Mouse (Mus musculus) CH12.LX (cell line): ENCODE measurements around the gene Suox. TPM values are rescaled to one million over a fixed set of nuclear protein-coding genes. Genes with fewer than 3 reads are reported as not detected.
"Not testable (repeated sequence)": the region's sequence is repeated elsewhere in the genome, so short reads cannot be mapped to it uniquely, and the experiment has no call there.

Source experiments
- DNase-seq: peaks from one replicate; pipeline ENCODE4 v3.0.0-alpha.2; 2013; ENCODE audit errors: extremely low read depth
- H3K27ac ChIP-seq: 2 replicates; pipeline ENCODE4 v1.5.1; 2012; ENCODE audit warnings: low read depth, mild to moderate bottlenecking, control low read depth, moderate library complexity; ENCODE audit not compliant: insufficient read depth
- H3K27me3 ChIP-seq: replicated peaks from 2 replicates; pipeline ENCODE3; 2012; ENCODE audit warnings: inconsistent platforms
- H3K36me3 ChIP-seq, 2 experiments: replicated peaks in 1 of 2; 2 replicates each; pipeline versions ENCODE3 to v1.6.1; 2012; ENCODE audit warnings: inconsistent platforms in 1 of 2, low read length in 1 of 2, mild to moderate bottlenecking in 1 of 2, mixed read lengths in 1 of 2, moderate library complexity in 1 of 2; ENCODE audit not compliant: control insufficient read depth in 1 of 2, insufficient read depth in 1 of 2
- H3K4me1 ChIP-seq, 2 experiments: 2 replicates each; pipeline ENCODE4 v1.6.1; 2012; ENCODE audit warnings: inconsistent platforms in 1 of 2, moderate library complexity in 1 of 2; ENCODE audit not compliant: insufficient read depth in 2 of 2, control insufficient read depth in 1 of 2
- H3K4me2 ChIP-seq: 2 replicates; pipeline ENCODE4 v1.6.1; 2012; ENCODE audit warnings: low read depth, mild to moderate bottlenecking, control low read depth; ENCODE audit not compliant: poor library complexity, insufficient read depth, severe bottlenecking
- H3K4me3 ChIP-seq, 3 experiments: fragments of 150-350 bp in 1 of 3; sonication (generic) in 1 of 3; replicated peaks in 1 of 3; 2 replicates each; pipeline versions ENCODE3 to v1.5.1; 2011 to 2012; ENCODE audit warnings: low read depth in 2 of 3, low read length in 2 of 3, mild to moderate bottlenecking in 2 of 3, moderate library complexity in 2 of 3, control low read depth in 1 of 3, improper control_type of control experiment in 1 of 3, inconsistent platforms in 1 of 3, mixed read lengths in 1 of 3; ENCODE audit not compliant: poor library complexity in 1 of 3
- H3K79me2 ChIP-seq: replicated peaks from 2 replicates; pipeline ENCODE4 v1.6.1; 2012; ENCODE audit warnings: mild to moderate bottlenecking, moderate library complexity; ENCODE audit not compliant: control insufficient read depth, poor library complexity, insufficient read depth, severe bottlenecking; ENCODE audit errors: extremely low read depth
- H3K9ac ChIP-seq: 2 replicates; pipeline ENCODE4 v1.6.1; 2012; ENCODE audit warnings: low read depth, mild to moderate bottlenecking, control low read depth, moderate library complexity; ENCODE audit not compliant: insufficient read depth
- H3K9me3 ChIP-seq: replicated peaks from 2 replicates; pipeline ENCODE3; 2012; ENCODE audit warnings: low read length, inconsistent platforms, mixed read lengths
- BHLHE40 ChIP-seq: IDR thresholded peaks from 2 replicates; pipeline ENCODE4 v1.6.1; 2011; ENCODE audit warnings: mild to moderate bottlenecking, low read depth, low read length, improper control_type of control experiment
- CHD1 ChIP-seq: IDR thresholded peaks from 2 replicates; pipeline ENCODE4 v1.6.1; 2012; ENCODE audit warnings: low read depth, low read length, improper control_type of control experiment, inconsistent platforms
- CHD2 ChIP-seq: IDR thresholded peaks from 2 replicates; pipeline ENCODE4 v1.6.1; 2011; ENCODE audit warnings: low read length, improper control_type of control experiment
- CTCF ChIP-seq, 2 experiments: IDR thresholded peaks in 1 of 2; conservative IDR thresholded peaks in 1 of 2; 2 replicates each; pipeline ENCODE4 v1.5.1; 2011 to 2012; ENCODE audit warnings: low read depth in 2 of 2, low read length in 2 of 2, improper control_type of control experiment in 1 of 2, inconsistent platforms in 1 of 2, mild to moderate bottlenecking in 1 of 2, moderate library complexity in 1 of 2
- E2F4 ChIP-seq: IDR thresholded peaks from 2 replicates; pipeline ENCODE4 v1.6.1; 2011; ENCODE audit warnings: low read depth, low read length, improper control_type of control experiment; ENCODE audit not compliant: insufficient replicate concordance
- ELF1 ChIP-seq: IDR thresholded peaks from 2 replicates; pipeline ENCODE4 v1.6.1; 2014; ENCODE audit warnings: low read depth, mild to moderate bottlenecking, inconsistent platforms, low read length, improper control_type of control experiment
- EP300 ChIP-seq: IDR thresholded peaks from 2 replicates; pipeline ENCODE4 v1.6.1; 2011; ENCODE audit warnings: low read length, improper control_type of control experiment
- ETS1 ChIP-seq: conservative IDR thresholded peaks from 2 replicates; pipeline ENCODE4 v1.6.1; 2012; ENCODE audit warnings: low read depth, mild to moderate bottlenecking, inconsistent platforms, low read length, improper control_type of control experiment, moderate library complexity
- HCFC1 ChIP-seq: IDR thresholded peaks from 2 replicates; pipeline ENCODE4 v1.6.1; 2012; ENCODE audit warnings: low read depth, mild to moderate bottlenecking, inconsistent platforms, low read length, improper control_type of control experiment
- IRF4 ChIP-seq: IDR thresholded peaks from 2 replicates; pipeline ENCODE4 v1.6.1; 2014; ENCODE audit warnings: low read depth, mild to moderate bottlenecking, inconsistent platforms, low read length, improper control_type of control experiment
- JUN ChIP-seq: IDR thresholded peaks from 2 replicates; pipeline ENCODE4 v1.6.1; 2011; ENCODE audit warnings: low read depth, mild to moderate bottlenecking, low read length, improper control_type of control experiment, moderate library complexity; ENCODE audit not compliant: insufficient read depth
- JUND ChIP-seq: conservative IDR thresholded peaks from 2 replicates; pipeline ENCODE4 v1.6.1; 2011; ENCODE audit warnings: low read depth, low read length, improper control_type of control experiment
- KAT2A ChIP-seq: IDR thresholded peaks from 2 replicates; pipeline ENCODE4 v1.6.1; 2012; ENCODE audit warnings: low read length, improper control_type of control experiment, inconsistent platforms; ENCODE audit not compliant: insufficient replicate concordance
- MAFK ChIP-seq: IDR thresholded peaks from 2 replicates; pipeline ENCODE4 v1.6.1; 2011; ENCODE audit warnings: low read length, improper control_type of control experiment; ENCODE audit not compliant: insufficient replicate concordance
- MAX ChIP-seq: IDR thresholded peaks from 2 replicates; pipeline ENCODE4 v1.6.1; 2011; ENCODE audit warnings: low read length, improper control_type of control experiment
- MAZ ChIP-seq: IDR thresholded peaks from 2 replicates; pipeline ENCODE4 v1.6.1; 2012; ENCODE audit warnings: low read depth, mild to moderate bottlenecking, inconsistent platforms, low read length, improper control_type of control experiment, moderate library complexity
- MEF2A ChIP-seq: IDR thresholded peaks from 2 replicates; pipeline ENCODE4 v1.6.1; 2014; ENCODE audit warnings: low read depth, mild to moderate bottlenecking, inconsistent platforms, low read length, improper control_type of control experiment, borderline replicate concordance
- MXI1 ChIP-seq: IDR thresholded peaks from 2 replicates; pipeline ENCODE4 v1.6.1; 2011; ENCODE audit warnings: mild to moderate bottlenecking, low read depth, low read length, improper control_type of control experiment
- MYC ChIP-seq: IDR thresholded peaks from 2 replicates; pipeline ENCODE4 v1.6.1; 2011; ENCODE audit warnings: low read depth, mild to moderate bottlenecking, improper control_type of control experiment, low read length
- NELFE ChIP-seq: IDR thresholded peaks from 2 replicates; pipeline ENCODE4 v1.6.1; 2011; ENCODE audit warnings: low read depth, low read length, improper control_type of control experiment
- NRF1 ChIP-seq: IDR thresholded peaks from 2 replicates; pipeline ENCODE4 v1.6.1; 2014; ENCODE audit warnings: low read depth, mild to moderate bottlenecking, inconsistent platforms, low read length, improper control_type of control experiment, moderate library complexity
- POLR2A ChIP-seq: IDR thresholded peaks from 2 replicates; pipeline ENCODE4 v1.6.1; 2011; ENCODE audit warnings: low read depth, mild to moderate bottlenecking, improper control_type of control experiment, low read length
- POLR2AphosphoS2 ChIP-seq: IDR thresholded peaks from 2 replicates; pipeline ENCODE4 v1.6.1; 2011; ENCODE audit warnings: low read depth, low read length, improper control_type of control experiment
- RAD21 ChIP-seq: IDR thresholded peaks from 2 replicates; pipeline ENCODE4 v1.6.1; 2011; ENCODE audit warnings: low read depth, mild to moderate bottlenecking, low read length, improper control_type of control experiment, moderate library complexity
- RCOR1 ChIP-seq: conservative IDR thresholded peaks from 2 replicates; pipeline ENCODE4 v1.6.1; 2012; ENCODE audit warnings: low read depth, mild to moderate bottlenecking, inconsistent platforms, low read length, improper control_type of control experiment
- SIN3A ChIP-seq: IDR thresholded peaks from 2 replicates; pipeline ENCODE4 v1.6.1; 2012; ENCODE audit warnings: low read length, improper control_type of control experiment, inconsistent platforms
- SMC3 ChIP-seq: IDR thresholded peaks from 2 replicates; pipeline ENCODE4 v1.6.1; 2011; ENCODE audit warnings: low read depth, low read length, improper control_type of control experiment
- TBP ChIP-seq: conservative IDR thresholded peaks from 2 replicates; pipeline ENCODE4 v1.6.1; 2011; ENCODE audit warnings: low read depth, low read length, improper control_type of control experiment
- TCF12 ChIP-seq: IDR thresholded peaks from 2 replicates; pipeline ENCODE4 v1.6.1; 2014; ENCODE audit warnings: low read depth, mild to moderate bottlenecking, inconsistent platforms, low read length, improper control_type of control experiment
- UBTF ChIP-seq: IDR thresholded peaks from 2 replicates; pipeline ENCODE4 v1.6.1; 2012; ENCODE audit warnings: low read depth, mild to moderate bottlenecking, inconsistent platforms, low read length, improper control_type of control experiment, moderate library complexity
- USF1 ChIP-seq: IDR thresholded peaks from 2 replicates; pipeline ENCODE4 v1.6.1; 2014; ENCODE audit warnings: low read depth, mild to moderate bottlenecking, inconsistent platforms, low read length, improper control_type of control experiment
- USF2 ChIP-seq: conservative IDR thresholded peaks from 2 replicates; pipeline ENCODE4 v1.6.1; 2011; ENCODE audit warnings: low read depth, low read length, improper control_type of control experiment
- ZC3H11A ChIP-seq: IDR thresholded peaks from 2 replicates; pipeline ENCODE4 v1.6.1; 2012; ENCODE audit warnings: low read depth, mild to moderate bottlenecking, inconsistent platforms, low read length, improper control_type of control experiment
- ZKSCAN1 ChIP-seq: IDR thresholded peaks from 2 replicates; pipeline ENCODE4 v1.6.1; 2012; ENCODE audit warnings: low read depth, inconsistent platforms, low read length, improper control_type of control experiment, borderline replicate concordance
- ZMIZ1 ChIP-seq: IDR thresholded peaks from 2 replicates; pipeline ENCODE4 v1.6.1; 2012; ENCODE audit warnings: low read depth, mild to moderate bottlenecking, inconsistent platforms, low read length, improper control_type of control experiment
- dilution Hi-C: fragments of 300-500 bp; cut with MboI; formaldehyde crosslinking; loops from 2 replicates; pipeline ENCODE4 v1.14.3; 2020; ENCODE audit warnings: low sequenced_read_pairs; ENCODE audit not compliant: extremely low pct_unique_long_range_greater_than_20kb, extremely low pct_ligation_motif_present
- in situ Hi-C: fragments of 300-500 bp; cut with MboI; formaldehyde crosslinking; loops from 3 replicates; pipeline ENCODE4 v1.14.3; 2019; ENCODE audit warnings: low sequenced_read_pairs, low pct_ligation_motif_present, low pct_unique_long_range_greater_than_20kb, mixed read lengths
- polyA plus RNA-seq: library from polyadenylated mRNA; unstranded; fragments of >175 nt; gene quantifications from 2 replicates; pipeline ENCODE4 v1.2.1, GENCODE M21; 2012; ENCODE audit warnings: low read depth; ENCODE audit not compliant: insufficient read length
- total RNA-seq, 2 experiments: library from RNA; depleted of rRNA; stranded (reverse); fragments of 300-350 nt in 1 of 2; fragments of >200 nt in 1 of 2; gene quantifications; 2 replicates each; pipeline ENCODE4 v1.2.3; 2012 to 2014

Gene Suox
- total and polyA plus RNA-seq, 3 experiments = 9.0 to 11.4 (median 10.5) TPM

DNA sequence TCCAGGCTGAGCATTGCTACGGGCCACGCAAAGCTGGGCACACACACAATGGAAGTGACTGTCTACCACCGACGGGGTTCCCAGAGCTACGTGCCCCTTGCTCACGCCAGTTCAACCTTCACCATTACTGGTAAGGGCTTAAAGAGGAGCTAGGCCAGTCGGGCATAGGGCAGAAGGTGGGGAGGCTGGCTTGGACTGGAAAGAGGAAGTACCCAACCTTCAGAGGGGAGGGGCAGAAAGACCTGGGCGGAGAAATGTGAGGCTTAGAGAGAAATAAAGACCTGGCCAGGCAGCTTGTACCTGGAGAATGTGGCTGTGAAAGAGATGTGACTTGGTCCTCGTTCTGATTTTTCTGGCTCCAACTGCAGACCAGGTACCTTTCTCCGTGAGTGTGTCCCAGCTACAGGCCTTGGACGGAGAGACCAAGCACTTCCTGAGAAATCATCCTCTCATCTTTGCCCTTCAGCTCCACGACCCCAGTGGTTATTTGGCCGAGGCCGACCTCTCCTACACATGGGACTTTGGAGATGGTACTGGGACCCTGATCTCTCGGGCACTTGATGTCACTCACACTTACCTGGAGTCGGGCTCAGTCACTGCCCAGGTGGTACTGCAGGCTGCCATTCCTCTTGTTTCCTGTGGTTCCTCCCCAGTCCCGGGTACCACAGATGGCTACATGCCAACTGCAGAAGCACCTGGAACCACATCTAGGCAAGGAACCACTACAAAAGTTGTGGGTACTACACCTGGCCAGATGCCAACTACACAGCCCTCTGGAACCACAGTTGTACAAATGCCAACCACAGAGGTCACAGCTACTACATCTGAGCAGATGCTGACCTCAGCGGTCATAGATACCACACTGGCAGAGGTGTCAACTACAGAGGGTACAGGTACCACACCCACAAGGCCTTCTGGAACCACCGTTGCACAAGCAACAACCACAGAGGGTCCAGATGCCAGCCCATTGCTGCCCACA lies 42.0 kb upstream of the Suox start:
- dilution Hi-C loops = no loop called here
- no peaks in the 10 kb centered on the region for H3K79me2 ChIP-seq
- DNase-seq = peak; percentile 82

DNA sequence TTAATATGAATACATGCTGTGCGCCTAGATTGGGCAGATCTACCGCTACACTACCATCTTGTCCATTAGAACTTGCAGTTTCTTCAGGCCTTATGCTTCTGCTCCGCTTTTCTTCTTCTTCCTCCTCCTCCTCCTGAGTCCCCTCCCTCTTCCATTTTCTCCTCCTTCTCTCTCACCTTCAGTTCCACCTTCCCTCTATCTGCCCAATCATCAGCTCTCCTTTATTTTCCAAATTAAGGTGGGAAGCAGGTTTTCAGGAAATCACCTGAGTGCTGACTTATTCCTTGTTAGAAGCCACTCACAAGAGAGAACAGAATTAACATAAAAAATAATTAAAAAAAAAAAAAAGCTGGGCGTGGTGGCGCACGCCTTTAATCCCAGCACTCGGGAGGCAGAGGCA lies 37.4 kb upstream of the Suox start:
- in situ Hi-C loops = not testable (repeated sequence)

More for the DNA sequence above, 42.0 kb upstream of the Suox start:
- Histone ChIP-seq H3K4me2 (peak overlapping the region; percentile 63), H3K9ac (peak overlapping the region; percentile 61), H3K9me3 (no peaks in the 10 kb centered on the region), H3K4me1 (peaks cover 11 to 24% of the 10 kb centered on the region in 2 experiments), H3K36me3 (peaks cover 7 to 21% of the 10 kb centered on the region in 2 experiments), H3K4me3 (peak overlapping the region; percentile 7 to 37 (median 37)), H3K27ac (no peak overlapping the region), H3K27me3 (no peaks in the 10 kb centered on the region)
- in situ Hi-C loops = no loop called here
- TF ChIP-seq NRF1 (no peak), HCFC1 (0 out of 2 replicates have a peak, but pooled peaks have one; percentile 26), KAT2A (no peak), MAZ (peak; percentile 60; the same call in 1 of the 2 replicates), CHD1 (no peak), CTCF (conservative IDR thresholded peaks at IDR 0.05 in 1 of 2, IDR thresholded peaks at IDR 0.05 in 1 of 2; ENCODE audit: low read depth in 2 of 2, low read length in 2 of 2) (no peak), JUN (no peak), E2F4 (no peak), TCF12 (peak; percentile 31; the same call in 1 of the 2 replicates), POLR2AphosphoS2 (no peak; the same call in 1 of the 2 replicates), SMC3 (no peak), USF2 (no peak), NELFE (peak; percentile 59; the same call in 1 of the 2 replicates), SIN3A (peak; percentile 66; the same call in 1 of the 2 replicates), USF1 (no peak), MYC (no peak), RCOR1 (no peak), CHD2 (0 out of 2 replicates have a peak, but pooled peaks have one; percentile 38), MXI1 (0 out of 2 replicates have a peak, but pooled peaks have one; percentile 22), ETS1 (no peak), ZKSCAN1 (no peak), TBP (0 out of 2 replicates have a peak, but pooled peaks have one; percentile 59), UBTF (no peak), POLR2A (peak; percentile 80), ZC3H11A (no peak), JUND (no peak), IRF4 (no peak), RAD21 (no peak), ZMIZ1 (peak; percentile 56), EP300 (0 out of 2 replicates have a peak, but pooled peaks have one; percentile 30), MAFK (0 out of 2 replicates have a peak, but pooled peaks have one; percentile 15), MAX (0 out of 2 replicates have a peak, but pooled peaks have one; percentile 21), ELF1 (peak; percentile 82), MEF2A (no peak), BHLHE40 (no peak)

More for the DNA sequence above, 37.4 kb upstream of the Suox start:
- H3K4me3 ChIP-seq, H3K4me2 ChIP-seq, H3K9ac ChIP-seq, H3K27me3 ChIP-seq, H3K36me3 ChIP-seq, dilution Hi-C loops, H3K27ac ChIP-seq, H3K79me2 ChIP-seq, DNase-seq, H3K9me3 ChIP-seq: not testable (repeated sequence)
- H3K4me1 ChIP-seq = peaks cover 13 to 30% of the 10 kb centered on the region in 2 experiments
